Mouse (Mus musculus): Measurements from ENCODE around the gene Olfr937.

Gene Olfr937

GRCm38 (mm10) chr9:39064851-39065250, at the start of gene Olfr937:
Olfr937 (minus strand) TSS chr9:39064951.
- DNase-seq (ENCODE audit: low spot score), result no peak

- DNase-seq (ENCODE audit: low spot score), result no peak
These were observed 14.0 kb upstream of the Olfr937 start, which contains the start of gene Olfr938 for GRCm38 (mm10) chr9:39078787-39079186. Olfr938 (minus strand) TSS chr9:39078887.

GRCm38 (mm10) chr9:39023277-39023676, 41.5 kb downstream of the Olfr937 start, which contains the start of gene Olfr146:
Olfr146 (minus strand) TSS chr9:39023377.
- DNase-seq (ENCODE audit: low spot score), result no peak
